Mouse (Mus musculus): ENCODE measurements at regions not wholly inside any gene's neighbourhood (a gene's known extent, or its start where the extent isn't known, plus 50 kb on each side); places are given as distances from the start of the nearest gene placed in this dataset.

- H3K27me3 ChIP-seq (ENCODE audit: control insufficient read depth, insufficient read depth, low read length) = no peaks in the 10 kb centered on the region
- no peaks in the 10 kb centered on the region for H3K36me3 ChIP-seq (ENCODE audit: control insufficient read depth, insufficient read depth, low read length)
- peaks cover 3% of the 10 kb centered on the region; the same call in 1 of the 2 replicates for H3K4me1 ChIP-seq (ENCODE audit: control insufficient read depth, insufficient read depth, low read length)
- no peak overlapping the region for H3K27ac ChIP-seq (ENCODE audit: control insufficient read depth, insufficient read depth, low read depth, low read length)
- no peak for TF ChIP-seq POLR2A (IDR thresholded peaks at IDR 0.05; ENCODE audit: control insufficient read depth, low read depth, low read length)
- no peak for TF ChIP-seq CTCF (IDR thresholded peaks at IDR 0.05; ENCODE audit: control insufficient read depth, insufficient read depth, insufficient replicate concordance, low read depth, low read length)
- no peak overlapping the region for H3K4me3 ChIP-seq (ENCODE audit: control insufficient read depth, low read depth, low read length)
Measured at GRCm38 (mm10) chr3:18881186-18881585, 747.3 kb downstream of the 1700064H15Rik start.

GRCm38 (mm10) chr3:18892813-18893212, 735.7 kb downstream of the 1700064H15Rik start:
- H3K4me1 ChIP-seq (ENCODE audit: control insufficient read depth, insufficient read depth, low read length) = no peaks in the 10 kb centered on the region
- no peak overlapping the region for H3K4me3 ChIP-seq (ENCODE audit: control insufficient read depth, low read depth, low read length)
- TF ChIP-seq POLR2A (IDR thresholded peaks at IDR 0.05; ENCODE audit: control insufficient read depth, low read depth, low read length) (no peak), CTCF (IDR thresholded peaks at IDR 0.05; ENCODE audit: control insufficient read depth, insufficient read depth, insufficient replicate concordance, low read depth, low read length) (no peak)
- H3K36me3 ChIP-seq (ENCODE audit: control insufficient read depth, insufficient read depth, low read length) = no peaks in the 10 kb centered on the region
- no peaks in the 10 kb centered on the region for H3K27me3 ChIP-seq (ENCODE audit: control insufficient read depth, insufficient read depth, low read length)
- H3K27ac ChIP-seq (ENCODE audit: control insufficient read depth, insufficient read depth, low read depth, low read length) = no peak overlapping the region

GRCm38 (mm10) chr3:18905769-18906168, 722.7 kb downstream of the 1700064H15Rik start:
- Histone ChIP-seq H3K27ac (ENCODE audit: control insufficient read depth, insufficient read depth, low read depth, low read length) (no peak overlapping the region), H3K4me3 (ENCODE audit: control insufficient read depth, low read depth, low read length) (no peak overlapping the region), H3K36me3 (ENCODE audit: control insufficient read depth, insufficient read depth, low read length) (no peaks in the 10 kb centered on the region), H3K4me1 (ENCODE audit: control insufficient read depth, insufficient read depth, low read length) (no peaks in the 10 kb centered on the region), H3K27me3 (ENCODE audit: control insufficient read depth, insufficient read depth, low read length) (no peaks in the 10 kb centered on the region)
- no peak for TF ChIP-seq CTCF (IDR thresholded peaks at IDR 0.05; ENCODE audit: control insufficient read depth, insufficient read depth, insufficient replicate concordance, low read depth, low read length)
- no peak for TF ChIP-seq POLR2A (IDR thresholded peaks at IDR 0.05; ENCODE audit: control insufficient read depth, low read depth, low read length)

GRCm38 (mm10) chr3:18906210-18906609, 722.3 kb downstream of the 1700064H15Rik start:
- Histone ChIP-seq H3K27me3 (ENCODE audit: control insufficient read depth, insufficient read depth, low read length) (no peaks in the 10 kb centered on the region), H3K36me3 (ENCODE audit: control insufficient read depth, insufficient read depth, low read length) (no peaks in the 10 kb centered on the region), H3K27ac (ENCODE audit: control insufficient read depth, insufficient read depth, low read depth, low read length) (no peak overlapping the region), H3K4me1 (ENCODE audit: control insufficient read depth, insufficient read depth, low read length) (no peaks in the 10 kb centered on the region), H3K4me3 (ENCODE audit: control insufficient read depth, low read depth, low read length) (no peak overlapping the region)
- no peak for TF ChIP-seq POLR2A (IDR thresholded peaks at IDR 0.05; ENCODE audit: control insufficient read depth, low read depth, low read length)
- no peak for TF ChIP-seq CTCF (IDR thresholded peaks at IDR 0.05; ENCODE audit: control insufficient read depth, insufficient read depth, insufficient replicate concordance, low read depth, low read length)

- Histone ChIP-seq H3K27ac (ENCODE audit: control insufficient read depth, insufficient read depth, low read depth, low read length) (no peak overlapping the region), H3K4me1 (ENCODE audit: control insufficient read depth, insufficient read depth, low read length) (no peaks in the 10 kb centered on the region), H3K27me3 (ENCODE audit: control insufficient read depth, insufficient read depth, low read length) (no peaks in the 10 kb centered on the region), H3K36me3 (ENCODE audit: control insufficient read depth, insufficient read depth, low read length) (no peaks in the 10 kb centered on the region), H3K4me3 (ENCODE audit: control insufficient read depth, low read depth, low read length) (no peak overlapping the region)
- TF ChIP-seq CTCF (IDR thresholded peaks at IDR 0.05; ENCODE audit: control insufficient read depth, insufficient read depth, insufficient replicate concordance, low read depth, low read length) = no peak
- no peak for TF ChIP-seq POLR2A (IDR thresholded peaks at IDR 0.05; ENCODE audit: control insufficient read depth, low read depth, low read length)
Measured at GRCm38 (mm10) chr3:18908737-18909136, 719.7 kb downstream of the 1700064H15Rik start.

GRCm38 (mm10) chr3:18928401-18929104, 699.9 kb downstream of the 1700064H15Rik start:
- H3K27ac ChIP-seq (ENCODE audit: control insufficient read depth, insufficient read depth, low read depth, low read length) = no peak overlapping the region
- H3K27me3 ChIP-seq (ENCODE audit: control insufficient read depth, insufficient read depth, low read length) = no peaks in the 10 kb centered on the region
- no peaks in the 10 kb centered on the region for H3K4me1 ChIP-seq (ENCODE audit: control insufficient read depth, insufficient read depth, low read length)
- TF ChIP-seq CTCF (IDR thresholded peaks at IDR 0.05; ENCODE audit: control insufficient read depth, insufficient read depth, insufficient replicate concordance, low read depth, low read length) = no peak
- TF ChIP-seq POLR2A (IDR thresholded peaks at IDR 0.05; ENCODE audit: control insufficient read depth, low read depth, low read length) = no peak
- H3K4me3 ChIP-seq (ENCODE audit: control insufficient read depth, low read depth, low read length) = no peak overlapping the region
- no peaks in the 10 kb centered on the region for H3K36me3 ChIP-seq (ENCODE audit: control insufficient read depth, insufficient read depth, low read length)

- no peaks in the 10 kb centered on the region for H3K4me1 ChIP-seq (ENCODE audit: control insufficient read depth, insufficient read depth, low read length)
- H3K27ac ChIP-seq (ENCODE audit: control insufficient read depth, insufficient read depth, low read depth, low read length) = no peak overlapping the region
- TF ChIP-seq CTCF (IDR thresholded peaks at IDR 0.05; ENCODE audit: control insufficient read depth, insufficient read depth, insufficient replicate concordance, low read depth, low read length) (no peak), POLR2A (IDR thresholded peaks at IDR 0.05; ENCODE audit: control insufficient read depth, low read depth, low read length) (no peak)
- H3K36me3 ChIP-seq (ENCODE audit: control insufficient read depth, insufficient read depth, low read length) = no peaks in the 10 kb centered on the region
- no peaks in the 10 kb centered on the region for H3K27me3 ChIP-seq (ENCODE audit: control insufficient read depth, insufficient read depth, low read length)
- no peak overlapping the region for H3K4me3 ChIP-seq (ENCODE audit: control insufficient read depth, low read depth, low read length)
Measured at GRCm38 (mm10) chr3:18929105-18929492, 699.4 kb downstream of the 1700064H15Rik start.

Data from testis, adult 2 months (tissue).